Mouse (Mus musculus): ENCODE data around the gene Osbpl10. TPM values are rescaled to one million over a fixed set of nuclear protein-coding genes. Genes with fewer than 3 reads are reported as not detected.

Osbpl10 gene
- polyA plus RNA-seq, 1 experiment from 2014 or later: 1.4 TPM

DNA sequence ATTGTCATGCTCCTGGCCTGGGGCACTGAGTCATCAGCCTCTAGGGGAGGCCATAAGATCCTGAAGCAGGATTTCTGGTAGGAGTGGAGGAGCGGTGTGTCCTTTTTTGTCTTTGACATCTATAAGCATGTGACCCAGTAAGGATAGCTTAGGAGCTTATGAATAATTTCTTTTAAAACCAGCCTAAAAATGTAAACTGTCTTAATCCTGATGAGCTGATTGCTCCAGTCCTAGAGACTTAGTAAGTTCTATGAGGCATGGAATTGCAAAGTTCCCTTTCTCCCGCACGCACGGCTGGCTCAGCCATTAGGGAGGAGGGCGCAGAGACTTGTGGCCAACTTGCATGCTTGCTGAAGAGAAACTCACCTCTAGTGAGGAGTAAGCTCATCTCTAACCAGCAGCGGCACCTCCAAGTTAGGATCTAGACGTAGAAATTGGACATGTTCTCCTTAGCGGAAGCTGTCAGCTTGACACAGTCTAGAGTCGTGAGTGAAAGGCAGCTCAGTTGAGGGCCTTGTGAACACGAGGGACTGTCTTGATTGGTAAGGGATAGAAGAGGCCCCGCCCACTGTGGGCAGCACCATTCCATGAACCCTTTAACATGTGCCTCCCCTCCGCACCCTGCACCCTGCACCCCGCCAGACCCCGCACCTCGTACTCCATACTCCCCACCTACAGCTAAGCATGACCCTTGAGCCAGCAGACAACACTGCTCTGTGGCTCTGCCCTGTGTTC is 122.0 kb downstream of the Osbpl10 start:
- no peaks in the 10 kb centered on the region for H3K27me3 ChIP-seq (ENCODE audit: control insufficient read depth, insufficient read depth, low read length)
- H3K36me3 ChIP-seq (ENCODE audit: control insufficient read depth, insufficient read depth, low read length): no peaks in the 10 kb centered on the region
- 87% methylated on average over 15 of the region's 15 CpGs for WGBS

DNA sequence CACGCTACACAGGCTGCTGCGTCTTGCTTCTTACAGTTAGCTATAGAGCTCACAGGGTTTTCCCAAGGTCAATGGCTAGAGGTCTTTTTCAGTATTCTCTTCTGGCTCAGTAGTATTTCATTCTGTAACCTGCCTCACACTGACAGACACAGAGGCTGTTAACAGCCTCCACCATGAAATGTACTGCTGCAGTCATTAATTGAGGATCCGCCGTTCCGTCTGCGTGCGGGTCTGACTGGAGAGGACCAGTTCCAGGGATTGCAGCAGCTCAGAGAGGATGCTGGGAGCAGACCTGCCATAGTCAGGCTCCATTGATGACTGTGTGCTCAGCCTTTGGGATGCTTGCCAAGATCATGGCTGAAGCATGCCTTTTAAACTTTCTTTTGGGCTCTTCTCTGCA is 129.1 kb downstream of the Osbpl10 start:
- DNase-seq (ENCODE audit: low spot score) (peak; percentile 38), ATAC-seq (ENCODE audit: insufficient read depth, low FRiP score, low TSS enrichment) (peak; percentile 53; the same call in 1 of the 2 replicates)
- Histone ChIP-seq H3K4me2 (ENCODE audit: low read depth) (no peak overlapping the region), H3K27me3 (ENCODE audit: control insufficient read depth, insufficient read depth, low read length) (no peaks in the 10 kb centered on the region), H3K27ac (ENCODE audit: low read depth, low read length) (no peak overlapping the region), H3K9me3 (ENCODE audit: control insufficient read depth, low read length) (no peaks in the 10 kb centered on the region), H3K4me1 (ENCODE audit: control insufficient read depth, insufficient read depth, low read length) (no peaks in the 10 kb centered on the region), H3K36me3 (ENCODE audit: control insufficient read depth, insufficient read depth, low read length) (no peaks in the 10 kb centered on the region), H3K4me3 (ENCODE audit: low read depth, low read length) (no peak overlapping the region), H3K9ac (ENCODE audit: low read length) (no peak overlapping the region)
- 59% methylated on average over 7 of the region's 7 CpGs for WGBS

More for the DNA sequence above, 122.0 kb downstream of the Osbpl10 start:
- no peaks in the 10 kb centered on the region for H3K4me1 ChIP-seq (ENCODE audit: control insufficient read depth, insufficient read depth, low read length)
- DNase-seq (ENCODE audit: low spot score) (no peak), ATAC-seq (ENCODE audit: insufficient read depth, low FRiP score, low TSS enrichment) (no peak)
- no peaks in the 10 kb centered on the region for H3K9me3 ChIP-seq (ENCODE audit: control insufficient read depth, low read length)
- H3K9ac ChIP-seq (ENCODE audit: low read length): no peak overlapping the region
- H3K4me3 ChIP-seq (ENCODE audit: low read depth, low read length): no peak overlapping the region
- no peak overlapping the region for H3K27ac ChIP-seq (ENCODE audit: low read depth, low read length)
- H3K4me2 ChIP-seq (ENCODE audit: low read depth): no peak overlapping the region

DNA sequence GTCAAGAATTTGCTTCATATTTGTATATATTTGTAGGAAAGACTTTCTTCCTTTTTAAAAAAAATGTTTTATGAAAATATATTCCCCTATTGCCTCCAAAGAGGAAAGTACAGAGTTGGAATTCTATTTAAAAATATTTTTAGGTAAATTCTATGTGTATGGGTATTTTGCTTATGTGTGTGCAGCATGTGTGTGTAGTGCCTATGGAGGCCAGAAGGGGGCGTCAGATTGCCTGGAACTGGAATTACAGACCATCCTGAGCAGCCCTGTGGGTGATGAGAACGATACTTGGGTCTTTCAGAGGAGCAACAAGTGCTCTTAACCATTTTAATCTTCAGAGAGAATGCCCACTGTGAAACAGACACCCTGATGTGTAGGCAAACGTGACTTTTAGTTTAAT is 132.3 kb downstream of the Osbpl10 start:
- Histone ChIP-seq H3K4me2 (ENCODE audit: low read depth) (no peak overlapping the region), H3K27ac (ENCODE audit: low read depth, low read length) (no peak overlapping the region), H3K27me3 (ENCODE audit: control insufficient read depth, insufficient read depth, low read length) (no peaks in the 10 kb centered on the region), H3K4me3 (ENCODE audit: low read depth, low read length) (no peak overlapping the region), H3K9ac (ENCODE audit: low read length) (no peak overlapping the region), H3K9me3 (ENCODE audit: control insufficient read depth, low read length) (no peaks in the 10 kb centered on the region), H3K4me1 (ENCODE audit: control insufficient read depth, insufficient read depth, low read length) (no peaks in the 10 kb centered on the region), H3K36me3 (ENCODE audit: control insufficient read depth, insufficient read depth, low read length) (no peaks in the 10 kb centered on the region)
- WGBS: 59% methylated on average over 3 of the region's 3 CpGs
- no peak for DNase-seq (ENCODE audit: low spot score)
- ATAC-seq (ENCODE audit: insufficient read depth, low FRiP score, low TSS enrichment): no peak

DNA sequence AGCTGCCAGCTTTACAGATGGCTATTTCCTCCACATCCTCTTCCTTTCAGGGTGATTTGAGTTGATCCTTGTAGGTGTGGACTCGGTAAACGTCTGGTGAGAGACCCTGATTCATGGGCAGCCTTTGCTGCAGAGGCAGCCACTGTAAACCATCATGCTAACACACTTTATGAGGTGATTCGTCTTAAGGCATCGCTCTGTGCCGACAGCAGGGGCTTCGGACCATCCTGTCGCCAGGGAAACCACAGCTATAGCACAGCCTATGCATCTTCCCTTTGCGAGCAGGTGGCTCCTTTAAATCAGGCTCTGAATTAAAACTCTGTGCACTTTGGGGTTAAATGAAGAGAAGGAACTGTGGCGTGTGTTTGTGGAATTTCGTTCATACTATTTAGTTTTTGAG is 138.9 kb downstream of the Osbpl10 start:
- H3K4me1 ChIP-seq (ENCODE audit: control insufficient read depth, insufficient read depth, low read length): peaks cover 5% of the 10 kb centered on the region; the same call in 1 of the 2 replicates
- 39% methylated on average over 10 of the region's 10 CpGs for WGBS
- DNase-seq (ENCODE audit: low spot score) (peak; percentile 45), ATAC-seq (ENCODE audit: insufficient read depth, low FRiP score, low TSS enrichment) (no peak)
- no peaks in the 10 kb centered on the region for H3K9me3 ChIP-seq (ENCODE audit: control insufficient read depth, low read length)
- no peaks in the 10 kb centered on the region for H3K36me3 ChIP-seq (ENCODE audit: control insufficient read depth, insufficient read depth, low read length)
- H3K27me3 ChIP-seq (ENCODE audit: control insufficient read depth, insufficient read depth, low read length): no peaks in the 10 kb centered on the region
- no peak overlapping the region for H3K9ac ChIP-seq (ENCODE audit: low read length)
- H3K27ac ChIP-seq (ENCODE audit: low read depth, low read length): no peak overlapping the region
- H3K4me2 ChIP-seq (ENCODE audit: low read depth): no peak overlapping the region
- no peak overlapping the region for H3K4me3 ChIP-seq (ENCODE audit: low read depth, low read length)

DNA sequence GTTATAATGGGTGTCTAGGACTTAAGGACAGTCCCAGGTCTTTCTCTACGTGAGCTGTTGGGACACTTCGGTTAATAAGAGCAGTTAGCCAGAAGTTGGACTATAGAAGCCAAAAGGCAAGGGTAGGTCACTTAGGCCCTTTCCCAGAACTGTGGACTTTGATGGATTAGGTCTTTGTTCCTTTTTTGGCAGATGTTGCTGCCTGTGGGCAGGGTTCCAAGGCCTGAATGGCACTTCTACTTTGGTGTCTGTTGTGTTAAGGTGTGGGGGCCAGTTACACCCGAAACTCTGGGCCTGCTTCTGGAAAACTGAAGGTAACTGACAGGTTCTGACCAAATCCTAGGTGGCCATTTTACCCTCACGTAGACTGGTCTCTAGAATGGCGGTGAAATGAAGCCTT is 141.9 kb downstream of the Osbpl10 start:
- Histone ChIP-seq H3K9me3 (ENCODE audit: control insufficient read depth, low read length) (no peaks in the 10 kb centered on the region), H3K4me2 (ENCODE audit: low read depth) (no peak overlapping the region), H3K4me1 (ENCODE audit: control insufficient read depth, insufficient read depth, low read length) (peaks cover 5% of the 10 kb centered on the region; the same call in 1 of the 2 replicates), H3K27ac (ENCODE audit: low read depth, low read length) (no peak overlapping the region), H3K27me3 (ENCODE audit: control insufficient read depth, insufficient read depth, low read length) (no peaks in the 10 kb centered on the region), H3K9ac (ENCODE audit: low read length) (no peak overlapping the region), H3K36me3 (ENCODE audit: control insufficient read depth, insufficient read depth, low read length) (no peaks in the 10 kb centered on the region), H3K4me3 (ENCODE audit: low read depth, low read length) (no peak overlapping the region)
- WGBS: 65% methylated on average over 5 of the region's 5 CpGs
- ATAC-seq (ENCODE audit: insufficient read depth, low FRiP score, low TSS enrichment) (no peak), DNase-seq (ENCODE audit: low spot score) (no peak)

DNA sequence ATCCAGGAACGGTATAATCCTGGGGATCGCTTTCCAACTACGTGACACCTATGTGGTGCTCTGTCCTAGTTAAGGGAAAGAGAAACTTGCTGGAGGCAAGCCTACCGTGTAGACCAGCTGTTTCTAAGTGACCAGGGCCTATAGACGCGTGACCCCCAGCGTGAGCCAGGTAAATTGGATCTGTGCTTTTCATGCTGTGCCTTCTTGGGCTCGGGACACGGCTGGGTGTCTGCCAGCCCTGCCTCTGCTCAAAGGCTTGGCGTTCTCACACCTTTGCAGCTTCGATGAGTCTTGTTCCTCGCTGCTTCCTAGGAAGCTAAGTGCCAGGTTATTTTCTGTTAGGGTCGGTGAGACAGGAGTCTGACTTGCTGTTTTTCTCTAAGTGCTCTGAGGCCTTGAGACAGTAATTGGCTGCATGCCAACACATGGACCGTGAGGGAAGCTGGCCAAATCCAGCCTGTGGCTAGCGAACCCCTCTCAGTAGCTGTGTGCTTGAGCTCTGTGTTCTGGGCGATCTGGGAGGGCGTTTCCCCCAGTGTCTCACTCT is 142.4 kb downstream of the Osbpl10 start:
- no peak for ATAC-seq (ENCODE audit: insufficient read depth, low FRiP score, low TSS enrichment)
- H3K4me3 ChIP-seq (ENCODE audit: low read depth, low read length): no peak overlapping the region

DNA sequence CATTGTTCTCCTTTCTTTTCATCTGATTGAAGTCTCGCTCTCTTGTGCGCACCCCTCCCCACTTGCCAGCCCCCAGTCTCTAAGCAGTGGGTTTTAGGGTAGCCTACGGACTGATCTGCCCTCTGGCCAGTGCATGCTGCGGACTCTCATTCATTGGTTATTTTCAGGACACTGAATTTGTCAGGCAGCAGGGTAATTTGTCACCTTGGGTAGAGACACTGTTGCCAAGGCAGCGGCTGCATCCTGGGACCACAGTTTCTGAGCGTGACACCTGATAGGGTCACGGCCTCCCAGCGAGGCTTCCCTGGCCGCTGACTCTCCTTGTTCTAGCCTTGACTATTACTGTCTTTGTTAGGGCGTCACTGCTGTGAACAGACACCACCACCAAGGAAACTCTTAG is 149.0 kb downstream of the Osbpl10 start:
- Histone ChIP-seq H3K9ac (ENCODE audit: low read length) (no peak overlapping the region), H3K27ac (ENCODE audit: low read depth, low read length) (no peak overlapping the region), H3K4me2 (ENCODE audit: low read depth) (no peak overlapping the region), H3K9me3 (ENCODE audit: control insufficient read depth, low read length) (no peaks in the 10 kb centered on the region), H3K4me1 (ENCODE audit: control insufficient read depth, insufficient read depth, low read length) (peaks cover 3% of the 10 kb centered on the region; the same call in 1 of the 2 replicates), H3K27me3 (ENCODE audit: control insufficient read depth, insufficient read depth, low read length) (no peaks in the 10 kb centered on the region), H3K4me3 (ENCODE audit: low read depth, low read length) (no peak overlapping the region), H3K36me3 (ENCODE audit: control insufficient read depth, insufficient read depth, low read length) (no peaks in the 10 kb centered on the region)
- DNase-seq (ENCODE audit: low spot score) (peak; percentile 67), ATAC-seq (ENCODE audit: insufficient read depth, low FRiP score, low TSS enrichment) (peak; percentile 58; the same call in 1 of the 2 replicates)
- WGBS: 34% methylated on average over 10 of the region's 10 CpGs

More for the DNA sequence above, 142.4 kb downstream of the Osbpl10 start:
- no peaks in the 10 kb centered on the region for H3K27me3 ChIP-seq (ENCODE audit: control insufficient read depth, insufficient read depth, low read length)
- peaks cover 5% of the 10 kb centered on the region; the same call in 1 of the 2 replicates for H3K4me1 ChIP-seq (ENCODE audit: control insufficient read depth, insufficient read depth, low read length)
- no peak overlapping the region for H3K9ac ChIP-seq (ENCODE audit: low read length)
- no peaks in the 10 kb centered on the region for H3K36me3 ChIP-seq (ENCODE audit: control insufficient read depth, insufficient read depth, low read length)
- peak; percentile 52 for DNase-seq (ENCODE audit: low spot score)
- H3K9me3 ChIP-seq (ENCODE audit: control insufficient read depth, low read length): no peaks in the 10 kb centered on the region
- H3K27ac ChIP-seq (ENCODE audit: low read depth, low read length): no peak overlapping the region
- WGBS: 81% methylated on average over 17 of the region's 17 CpGs
- H3K4me2 ChIP-seq (ENCODE audit: low read depth): no peak overlapping the region

DNA sequence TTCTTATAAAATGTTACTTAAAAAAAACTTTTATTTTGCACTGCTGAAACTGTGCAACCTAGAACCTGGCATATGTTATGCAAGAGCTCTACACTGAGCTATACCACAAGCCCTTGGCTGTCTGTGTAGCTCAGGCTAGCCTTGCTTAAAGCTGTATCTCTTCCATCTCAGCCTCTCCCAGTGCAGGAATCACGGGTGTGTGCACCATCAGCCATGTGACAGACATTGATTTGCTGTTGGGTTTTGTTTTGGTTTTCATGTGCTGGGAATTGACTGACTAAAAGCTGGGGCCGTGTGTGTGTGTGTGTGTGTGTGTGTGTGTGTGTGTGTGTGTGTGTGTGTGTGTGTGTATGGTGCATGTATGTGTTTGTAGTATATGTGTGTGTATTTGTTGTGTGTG is 155.6 kb downstream of the Osbpl10 start:
- Histone ChIP-seq H3K9ac (ENCODE audit: low read length) (no peak overlapping the region), H3K36me3 (ENCODE audit: control insufficient read depth, insufficient read depth, low read length) (no peaks in the 10 kb centered on the region), H3K27ac (ENCODE audit: low read depth, low read length) (no peak overlapping the region), H3K4me1 (ENCODE audit: control insufficient read depth, insufficient read depth, low read length) (0 out of 2 replicates have a peak, but pooled peaks cover 2% of the 10 kb centered on the region), H3K9me3 (ENCODE audit: control insufficient read depth, low read length) (no peaks in the 10 kb centered on the region), H3K4me3 (ENCODE audit: low read depth, low read length) (no peak overlapping the region), H3K4me2 (ENCODE audit: low read depth) (no peak overlapping the region), H3K27me3 (ENCODE audit: control insufficient read depth, insufficient read depth, low read length) (no peaks in the 10 kb centered on the region)
- 66% methylated on average over 2 of the region's 2 CpGs for WGBS
- no peak for DNase-seq (ENCODE audit: low spot score)
- ATAC-seq (ENCODE audit: insufficient read depth, low FRiP score, low TSS enrichment): no peak

DNA sequence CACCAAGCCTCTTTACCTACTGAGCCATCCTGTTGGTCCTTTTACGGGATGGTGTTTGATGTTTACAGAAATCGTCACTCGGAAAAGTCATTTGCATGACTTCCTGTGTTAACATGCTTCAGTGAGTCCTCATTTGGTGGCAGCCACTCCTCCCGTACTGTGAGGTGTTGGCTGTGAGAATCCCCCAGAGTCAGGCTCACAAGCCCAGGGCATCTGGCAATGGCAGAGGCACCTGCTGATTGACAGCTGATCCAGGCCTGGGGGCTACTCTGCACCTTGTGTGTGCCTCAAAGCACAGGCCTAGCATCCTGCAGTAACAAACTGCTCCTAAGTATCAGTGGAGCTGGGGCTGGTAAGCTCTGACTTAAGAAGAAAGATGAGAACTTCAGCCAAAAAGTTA is 156.4 kb downstream of the Osbpl10 start:
- ATAC-seq (ENCODE audit: insufficient read depth, low FRiP score, low TSS enrichment): no peak
- Histone ChIP-seq H3K9me3 (ENCODE audit: control insufficient read depth, low read length) (no peaks in the 10 kb centered on the region), H3K36me3 (ENCODE audit: control insufficient read depth, insufficient read depth, low read length) (no peaks in the 10 kb centered on the region), H3K9ac (ENCODE audit: low read length) (no peak overlapping the region), H3K4me1 (ENCODE audit: control insufficient read depth, insufficient read depth, low read length) (0 out of 2 replicates have a peak, but pooled peaks cover 2% of the 10 kb centered on the region), H3K27me3 (ENCODE audit: control insufficient read depth, insufficient read depth, low read length) (no peaks in the 10 kb centered on the region), H3K4me2 (ENCODE audit: low read depth) (no peak overlapping the region), H3K4me3 (ENCODE audit: low read depth, low read length) (no peak overlapping the region), H3K27ac (ENCODE audit: low read depth, low read length) (no peak overlapping the region)
- no peak for DNase-seq (ENCODE audit: low spot score)
- WGBS: 55% methylated on average over 4 of the region's 4 CpGs
